9 mouse cellular contexts compared by ENCODE assay signal in genomic region chr13:49271831-49272765, GRCm38 (mm10). TPM values are rescaled to one million over a fixed set of nuclear protein-coding genes. Genes with fewer than 3 reads are reported as not detected.
DNase-seq lines count a peak whose midpoint lies in the region; ATAC-seq and TF ChIP-seq lines count a peak whose summit lies in the region.
"Had no signal": no experiment of that assay in that cellular context is flagged by ENCODE, and none has a peak within 500 bp of the region (broad histone marks: within the 10 kb centered on the region; RNA-seq: fewer than 3 reads in every experiment).

No protein-coding gene starts in this region.

- no peak overlapping the region for H3K4me3 ChIP-seq in heart, postnatal 0 days (ENCODE audit: low read depth, low read length)
- no peak overlapping the region for H3K4me3 ChIP-seq in forebrain, embryonic 12.5 days (replicated peaks)

- no peaks in the 10 kb centered on the region for H3K9me3 ChIP-seq in heart, postnatal 0 days (replicated peaks; ENCODE audit: control insufficient read depth, low read length)
- no peaks in the 10 kb centered on the region for H3K9me3 ChIP-seq in forebrain, embryonic 12.5 days

- H3K4me2 ChIP-seq in heart, postnatal 0 days (ENCODE audit: low read depth, low read length): no peak overlapping the region
- no peak overlapping the region for H3K4me2 ChIP-seq in forebrain, embryonic 12.5 days

- H3K27me3 ChIP-seq in heart, postnatal 0 days (ENCODE audit: control insufficient read depth, insufficient read depth, low read length): no peaks in the 10 kb centered on the region
- no peaks in the 10 kb centered on the region for H3K27me3 ChIP-seq in forebrain, embryonic 12.5 days

- WGBS in heart, postnatal 0 days: 44% methylated on average over 5 of the region's 5 CpGs
- WGBS in forebrain, embryonic 12.5 days: 71% methylated on average over 5 of the region's 5 CpGs

- intact Hi-C loops in heart, postnatal 14 days (cut with DNase I): no loop called here
- intact Hi-C loops in gastrocnemius, postnatal 14 days (cut with DNase I; ENCODE audit: low total_unique reads): no loop called here

- no peak overlapping the region for H3K27ac ChIP-seq in heart, postnatal 0 days (ENCODE audit: low read depth)
- H3K27ac ChIP-seq in forebrain, embryonic 12.5 days: no peak overlapping the region

- TF ChIP-seq CTCF in heart, postnatal 0 days (IDR thresholded peaks at IDR 0.05; ENCODE audit: low read depth): peak; percentile 7; the same call in 1 of the 2 replicates

- no peaks in the 10 kb centered on the region for H3K4me1 ChIP-seq in heart, postnatal 0 days (ENCODE audit: control insufficient read depth, insufficient read depth)
- H3K4me1 ChIP-seq in forebrain, embryonic 12.5 days: no peaks in the 10 kb centered on the region

- DNase-seq in heart, postnatal 0 days (ENCODE audit: low spot score): no peak
- no peak for DNase-seq in heart, postnatal 14 days
- DNase-seq in thymus, postnatal 14 days: peak; percentile 41
- DNase-seq in thymus, adult 18-20 months: no peak
- peak; percentile 34 for DNase-seq in lung, postnatal 14 days
- DNase-seq in urinary bladder, adult 18-20 months (ENCODE audit: low spot score in 2 of 2): no peak
- DNase-seq in gastrocnemius, postnatal 14 days: no peak
- DNase-seq: cerebellum, adult 9-10 months had no signal

- no peak for ATAC-seq in heart, postnatal 0 days (ENCODE audit: insufficient read depth, low read depth)
- ATAC-seq in forebrain, embryonic 12.5 days (ENCODE audit: low FRiP score): no peak

- no peak overlapping the region for H3K9ac ChIP-seq in heart, postnatal 0 days (replicated peaks; ENCODE audit: low read depth, low read length)
- no peak overlapping the region for H3K9ac ChIP-seq in forebrain, embryonic 12.5 days

- no peaks in the 10 kb centered on the region for H3K36me3 ChIP-seq in heart, postnatal 0 days (replicated peaks; ENCODE audit: control insufficient read depth, insufficient read depth, low read length)
- no peaks in the 10 kb centered on the region; the same call in 1 of the 2 replicates for H3K36me3 ChIP-seq in forebrain, embryonic 12.5 days (replicated peaks)

- no peak for TF ChIP-seq EP300 in heart, postnatal 0 days (IDR thresholded peaks at IDR 0.05; ENCODE audit: low read depth)

RNA-seq across cellular contexts. Expression of gene Susd3, which starts 23.6 kb away (rescaled TPM):
- total RNA-seq in heart, postnatal 0 days (2014; rRNA removed; ENCODE audit: low replicate concordance): 0.43 and 0.46 TPM in 2 replicates
- polyA plus RNA-seq in heart, postnatal 0 days (2015; fragmentation: Nextera tagmentation; extraction: Ambion mirVana): 0.75 and 0.99 TPM in 2 replicates
- under 1 TPM; 0.33 to 0.49 TPM for total RNA-seq in heart, postnatal 14 days (2021)
- under 1 TPM; 0.16 to 0.51 TPM for total RNA-seq in gastrocnemius, postnatal 14 days (2021)
- 0.69 and 0.84 TPM in 2 replicates for polyA plus RNA-seq in forebrain, embryonic 12.5 days (2016; fragmentation: Nextera tagmentation; extraction: Ambion mirVana)

RNA-seq across cellular contexts. Expression of gene Fgd3, which starts 48.0 kb away (rescaled TPM):
- total RNA-seq in heart, postnatal 0 days (2014; rRNA removed; ENCODE audit: low replicate concordance): 0.93 and 1.6 TPM in 2 replicates
- polyA plus RNA-seq in heart, postnatal 0 days (2015; fragmentation: Nextera tagmentation; extraction: Ambion mirVana): 0.04 and 0.05 TPM in 2 replicates
- total RNA-seq in heart, postnatal 14 days (2021): 1 to 10 TPM in 1 of 2 experiments, under 1 TPM in 1; 0.79 to 1.5 TPM
- total RNA-seq in gastrocnemius, postnatal 14 days (2021): 1 to 10 TPM in 1 of 2 experiments, under 1 TPM in 1; 0.93 to 1.3 TPM
- polyA plus RNA-seq in forebrain, embryonic 12.5 days (2016; fragmentation: Nextera tagmentation; extraction: Ambion mirVana): 1.7 and 2.5 TPM in 2 replicates

RNA-seq across cellular contexts. Expression of gene Card19, which starts 56.3 kb away (rescaled TPM):
- 114 and 136 TPM in 2 replicates for total RNA-seq in heart, postnatal 0 days (2014; rRNA removed; ENCODE audit: low replicate concordance)
- 188 TPM in 2 replicates for polyA plus RNA-seq in heart, postnatal 0 days (2015; fragmentation: Nextera tagmentation; extraction: Ambion mirVana)
- total RNA-seq in heart, postnatal 14 days (2021): 100 to 1,000 TPM; 131 to 138 TPM
- total RNA-seq in gastrocnemius, postnatal 14 days (2021): 10 to 100 TPM; 48.0 to 48.7 TPM
- 15.3 and 17.2 TPM in 2 replicates for polyA plus RNA-seq in forebrain, embryonic 12.5 days (2016; fragmentation: Nextera tagmentation; extraction: Ambion mirVana)

Comparison
In these comparisons a context has a peak if more than half of its experiments do, and no peak if none do; other contexts are left out.
1. DNase-seq: peak in thymus, postnatal 14 days (single experiment) and lung, postnatal 14 days (single experiment); none in heart, postnatal 0 days (single experiment), heart, postnatal 14 days (0 of 2), thymus, adult 18-20 months (0 of 2), urinary bladder, adult 18-20 months (0 of 2) and gastrocnemius, postnatal 14 days (single experiment).